Mouse (Mus musculus) brown adipose tissue, adult 24 weeks (tissue): Measurements from ENCODE around the gene 2410004B18Rik. TPM values are rescaled to one million over a fixed set of nuclear protein-coding genes. Genes with fewer than 3 reads are reported as not detected.
"Not testable (repeated sequence)": the region's sequence is repeated elsewhere in the genome, so short reads cannot be mapped to it uniquely, and the experiment has no call there.

ENCODE experiments used
- H3K27ac ChIP-seq: fragments of 200-500 bp; replicated peaks from 2 replicates; pipeline ENCODE4 v1.5.1; 2012; ENCODE audit warnings: low read depth, mild to moderate bottlenecking, low read length
- H3K4me1 ChIP-seq: fragments of 200-500 bp; 2 replicates; pipeline ENCODE4 v1.6.1; 2012; ENCODE audit warnings: low read length, mixed read lengths; ENCODE audit not compliant: control insufficient read depth, insufficient read depth, insufficient read length
- H3K4me3 ChIP-seq: fragments of 200-500 bp; 2 replicates; pipeline ENCODE4 v1.5.1; 2012; ENCODE audit warnings: low read depth, mild to moderate bottlenecking, low read length, moderate library complexity; ENCODE audit not compliant: insufficient read depth
- polyA plus RNA-seq: library from polyadenylated mRNA; stranded (reverse); fragments of >200 nt; gene quantifications from 2 replicates; pipeline ENCODE4 v1.2.4, GENCODE M21; 2012; ENCODE audit not compliant: missing spikeins, insufficient read depth, insufficient read length

Gene 2410004B18Rik
- polyA plus RNA-seq, 1 experiment: 18.1 TPM

DNA sequence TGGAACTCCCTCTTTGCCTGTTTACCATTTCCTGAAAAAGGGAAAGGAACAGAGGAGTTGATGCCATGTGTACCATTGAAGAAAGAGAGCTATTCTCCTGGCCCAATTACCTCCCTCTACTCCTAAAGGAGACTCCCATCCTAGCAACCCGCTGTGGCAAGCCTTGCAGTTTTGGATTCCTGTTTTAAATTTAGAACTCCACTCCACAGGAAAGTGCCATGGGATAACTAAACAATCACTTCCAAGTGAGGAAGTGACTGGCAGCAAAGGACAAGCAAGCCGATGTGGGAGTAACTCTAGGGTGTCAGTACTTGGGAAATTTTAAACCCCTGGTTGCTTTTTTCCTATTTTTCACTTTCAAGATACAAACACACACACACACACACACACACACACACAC lies 8.8 kb downstream of the 2410004B18Rik start:
- H3K4me1 ChIP-seq: no peaks in the 10 kb centered on the region
- H3K27ac ChIP-seq: no peak overlapping the region
- no peak overlapping the region for H3K4me3 ChIP-seq

DNA sequence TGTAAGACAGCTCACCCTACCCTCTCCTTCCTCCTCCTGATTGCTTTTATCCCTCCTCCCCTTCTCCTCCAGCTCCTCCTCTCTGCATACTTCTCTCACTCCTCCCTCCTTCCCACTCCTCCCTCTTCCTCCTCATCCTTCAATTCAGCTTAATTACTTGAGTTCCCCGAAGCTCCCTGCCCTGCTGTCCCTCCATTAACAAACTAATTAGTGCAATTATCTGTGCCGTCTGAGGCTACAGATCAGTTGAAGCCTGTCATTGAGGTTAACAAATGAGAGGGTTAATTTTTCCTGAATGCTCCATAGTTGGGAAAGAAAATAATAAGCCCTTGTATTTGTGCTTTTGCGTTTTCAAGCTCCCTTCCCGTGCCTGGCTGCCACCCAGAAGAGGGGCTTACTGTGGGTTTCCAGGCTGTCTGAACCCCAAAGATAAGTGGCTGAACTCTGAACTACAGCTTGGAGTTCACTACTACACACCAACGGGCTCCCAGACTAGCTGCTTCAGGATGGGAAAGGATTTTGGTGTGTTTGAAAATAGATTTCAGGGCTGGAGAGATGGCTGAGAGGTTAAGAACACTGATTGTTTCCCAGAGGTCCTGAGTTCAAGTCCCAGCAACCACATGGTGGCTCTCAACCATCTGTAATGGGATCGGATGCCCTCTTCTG lies 9.9 kb downstream of the 2410004B18Rik start:
- no peaks in the 10 kb centered on the region for H3K4me1 ChIP-seq
- no peak overlapping the region for H3K27ac ChIP-seq
- no peak overlapping the region for H3K4me3 ChIP-seq

- H3K27ac ChIP-seq: no peak overlapping the region
- H3K4me3 ChIP-seq: no peak overlapping the region
Measured at GRCm38 (mm10) chr3:145950034-145950814, 12.4 kb downstream of the 2410004B18Rik start.

DNA sequence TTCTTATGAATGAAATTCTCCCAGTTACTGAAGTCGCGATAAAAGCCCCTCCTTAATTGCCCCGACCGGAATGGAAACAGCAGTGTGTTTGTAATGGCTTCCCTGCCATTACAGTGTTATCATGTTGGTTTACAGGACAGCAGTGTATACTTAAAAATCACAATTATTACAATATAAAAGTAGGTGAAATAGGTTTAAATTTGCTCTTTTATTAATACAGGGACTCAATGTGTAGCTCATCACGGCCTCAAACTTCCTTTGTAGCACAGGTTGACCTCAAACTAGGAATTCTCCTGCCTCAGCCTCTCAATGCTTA lies 13.0 kb downstream of the 2410004B18Rik start:
- Histone ChIP-seq H3K27ac (no peak overlapping the region), H3K4me1 (no peaks in the 10 kb centered on the region), H3K4me3 (no peak overlapping the region)

More at GRCm38 (mm10) chr3:145950034-145950814, 12.4 kb downstream of the 2410004B18Rik start:
- H3K4me1 ChIP-seq: no peaks in the 10 kb centered on the region

DNA sequence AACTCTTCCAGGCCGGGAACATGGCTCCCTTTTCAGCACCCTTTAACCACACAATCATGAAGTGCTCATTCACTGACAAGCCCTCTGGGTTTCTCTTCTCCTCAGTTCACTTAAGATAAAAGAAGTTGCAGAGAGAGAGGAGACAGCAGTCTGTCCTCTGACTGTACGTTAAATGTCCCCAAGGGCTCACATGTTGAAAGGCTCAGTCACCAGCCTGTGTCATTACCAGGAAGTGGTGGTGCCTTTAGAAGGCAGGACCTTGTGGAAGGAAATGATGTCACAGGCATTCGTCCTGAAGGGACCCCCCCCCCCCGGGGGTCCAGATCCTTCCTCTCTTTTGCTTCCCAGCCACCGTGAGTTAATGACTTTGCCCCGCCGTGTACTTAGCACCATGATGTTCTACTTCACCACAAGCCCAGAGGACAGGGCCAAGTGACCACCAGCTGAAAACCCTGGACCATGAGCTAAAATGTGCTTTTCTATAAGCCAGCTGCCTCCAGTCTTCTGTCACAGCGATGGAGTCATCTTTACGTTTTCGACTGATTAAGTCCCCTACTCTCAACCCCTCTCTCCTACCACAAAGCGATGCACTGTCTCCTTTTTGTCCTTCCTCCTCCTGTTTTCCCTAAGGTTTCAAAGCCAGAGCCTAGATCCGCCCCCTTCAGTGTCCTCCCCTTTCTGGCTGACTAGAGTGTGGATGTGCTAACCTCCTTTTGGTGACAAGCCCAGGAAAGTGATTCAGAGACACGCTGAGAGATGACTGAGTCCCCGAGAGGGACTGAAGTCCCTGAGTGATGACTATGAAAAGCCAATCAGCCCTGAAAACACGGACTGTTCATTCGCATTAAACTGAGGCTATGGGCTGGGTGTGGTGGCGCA lies 13.7 kb downstream of the 2410004B18Rik start:
- peak overlapping the region; percentile 37; the same call in 1 of the 2 replicates for H3K27ac ChIP-seq
- no peak overlapping the region for H3K4me3 ChIP-seq

DNA sequence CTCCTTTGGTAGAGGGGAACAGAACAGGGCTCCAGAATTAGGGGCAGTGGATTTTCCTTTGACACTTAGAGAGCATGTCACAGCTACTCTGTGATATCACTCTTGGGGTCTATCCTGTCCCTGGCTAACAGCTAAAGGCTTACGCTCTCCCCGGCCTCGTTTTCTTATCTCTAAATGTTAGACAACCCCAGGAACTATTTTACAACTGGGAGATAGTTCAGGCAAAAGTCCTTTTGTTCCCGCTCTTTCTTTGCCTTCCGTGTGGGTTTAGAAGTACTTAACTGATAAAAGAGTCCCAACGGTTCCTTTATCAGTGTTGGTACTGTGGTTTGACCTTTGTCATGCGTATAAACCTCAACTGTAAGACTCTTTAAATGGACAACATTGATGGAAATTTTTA lies 15.1 kb downstream of the 2410004B18Rik start:
- H3K4me3 ChIP-seq: no peak overlapping the region
- H3K4me1 ChIP-seq: no peaks in the 10 kb centered on the region
- no peak overlapping the region for H3K27ac ChIP-seq

More for the DNA sequence above, 13.7 kb downstream of the 2410004B18Rik start:
- no peaks in the 10 kb centered on the region for H3K4me1 ChIP-seq

GRCm38 (mm10) chr3:145953411-145953810 lies 15.6 kb downstream of the 2410004B18Rik start:
- no peaks in the 10 kb centered on the region for H3K4me1 ChIP-seq
- H3K4me3 ChIP-seq: no peak overlapping the region
- no peak overlapping the region for H3K27ac ChIP-seq

DNA sequence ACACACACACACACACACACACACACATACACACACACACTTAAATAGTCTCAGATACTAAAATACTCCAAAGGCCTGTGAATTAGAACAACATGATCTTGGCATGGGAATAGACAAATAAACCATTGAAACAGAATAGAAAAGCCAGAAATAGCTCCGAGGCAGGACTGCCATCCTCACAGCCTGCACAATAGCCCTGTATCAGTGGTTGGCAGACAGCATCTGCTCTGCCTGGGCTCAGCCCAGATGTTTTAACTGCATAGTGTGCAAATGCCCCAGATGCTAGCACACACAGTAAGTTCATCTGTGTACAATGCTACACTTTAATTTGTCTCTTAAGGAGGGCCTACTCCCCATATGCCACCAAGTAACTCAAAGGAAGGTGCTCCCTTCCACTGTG lies 22.0 kb downstream of the 2410004B18Rik start:
- no peak overlapping the region for H3K4me3 ChIP-seq
- no peak overlapping the region for H3K27ac ChIP-seq
- H3K4me1 ChIP-seq: peaks cover 10% of the 10 kb centered on the region

- H3K27ac ChIP-seq: no peak overlapping the region
- H3K4me1 ChIP-seq: peaks cover 10% of the 10 kb centered on the region
- no peak overlapping the region for H3K4me3 ChIP-seq
Measured at GRCm38 (mm10) chr3:145962411-145962810, 24.6 kb downstream of the 2410004B18Rik start.

- Histone ChIP-seq H3K27ac (peak overlapping the region; percentile 88), H3K4me1 (peaks cover 10% of the 10 kb centered on the region), H3K4me3 (peak overlapping the region; percentile 30)
Measured at GRCm38 (mm10) chr3:145963101-145964017, 25.5 kb downstream of the 2410004B18Rik start.

- Histone ChIP-seq H3K4me3 (peak overlapping the region; percentile 30; the same call in 1 of the 2 replicates), H3K27ac (peak overlapping the region; percentile 88), H3K4me1 (peaks cover 10% of the 10 kb centered on the region)
Measured at GRCm38 (mm10) chr3:145964018-145964387, 26.2 kb downstream of the 2410004B18Rik start.

GRCm38 (mm10) chr3:145964473-145964872 lies 26.7 kb downstream of the 2410004B18Rik start:
- Histone ChIP-seq H3K27ac (peak overlapping the region; percentile 47; the same call in 1 of the 2 replicates), H3K4me3 (no peak overlapping the region), H3K4me1 (peaks cover 10% of the 10 kb centered on the region)

- H3K4me1 ChIP-seq, H3K4me3 ChIP-seq, H3K27ac ChIP-seq: not testable (repeated sequence)
Measured at GRCm38 (mm10) chr3:145965583-145965982, 27.8 kb downstream of the 2410004B18Rik start.

DNA sequence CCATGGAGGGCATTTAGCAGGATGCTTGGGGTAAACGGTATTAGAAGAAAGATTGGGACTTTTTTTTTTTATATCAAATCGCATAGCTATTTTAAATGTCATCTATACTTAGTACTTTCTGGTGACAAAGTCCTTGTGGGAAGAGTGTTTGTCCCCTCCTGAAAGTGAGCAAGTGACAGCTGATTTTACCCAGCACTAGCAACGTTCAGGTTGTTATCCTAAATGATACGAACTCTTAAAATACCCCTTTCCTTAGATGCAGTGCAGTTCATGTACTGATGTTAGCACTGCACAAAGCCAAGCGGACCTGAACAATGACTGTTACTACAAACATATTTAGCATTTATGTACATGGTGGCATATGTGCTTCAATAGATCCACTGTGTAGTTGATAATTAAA lies 29.0 kb downstream of the 2410004B18Rik start:
- no peak overlapping the region for H3K4me3 ChIP-seq
- H3K27ac ChIP-seq: no peak overlapping the region
- H3K4me1 ChIP-seq: peaks cover 10% of the 10 kb centered on the region
